Mouse (Mus musculus) ES-Bruce4 (cell line): ENCODE results near the gene Gm572.

Experiments used
- CTCF ChIP-seq: IDR thresholded peaks from one replicate; pipeline ENCODE4 v1.8.1; 2011; ENCODE audit warnings: low read depth, low read length
- EP300 ChIP-seq: IDR thresholded peaks from 2 replicates; pipeline ENCODE4 v1.6.1; 2011; ENCODE audit warnings: low read depth, low read length; ENCODE audit not compliant: insufficient read depth
- POLR2A ChIP-seq: IDR thresholded peaks from one replicate; pipeline ENCODE4 v1.8.1; 2011; ENCODE audit warnings: low read length; ENCODE audit not compliant: insufficient read depth

- TF ChIP-seq CTCF = no peak
- no peak for TF ChIP-seq POLR2A
- no peak for TF ChIP-seq EP300
Observed at GRCm38 (mm10) chr4:148641121-148641520, 2.0 kb upstream of the Gm572 start.
